Mouse (Mus musculus): ENCODE measurements around the gene Naa16. TPM values are rescaled to one million over a fixed set of nuclear protein-coding genes. Genes with fewer than 3 reads are reported as not detected.

Gene Naa16
- polyA plus RNA-seq, 1 experiment, result 7.7 TPM

GRCm38 (mm10) chr14:79311918-79312454, 78.6 kb downstream of the Naa16 start:
- WGBS, result 19% methylated on average over 4 of the region's 4 CpGs
- TF ChIP-seq CTCF (IDR thresholded peaks at IDR 0.05; ENCODE audit: borderline replicate concordance, control insufficient read depth, extremely low read depth, insufficient read depth, low read length, poor library complexity) (no peak), POLR2A (IDR thresholded peaks at IDR 0.05; ENCODE audit: control insufficient read depth, extremely low read depth, insufficient read depth, low read length, poor library complexity) (no peak)
- Histone ChIP-seq H3K27me3 (ENCODE audit: control insufficient read depth, insufficient read depth, low read length) (no peaks in the 10 kb centered on the region), H3K27ac (ENCODE audit: control insufficient read depth, insufficient read depth, low read length) (no peak overlapping the region), H3K4me1 (replicated peaks; ENCODE audit: control insufficient read depth, insufficient read depth, low read length) (peaks cover 45% of the 10 kb centered on the region), H3K4me3 (ENCODE audit: control insufficient read depth, insufficient read depth, low read length) (no peak overlapping the region), H3K36me3 (ENCODE audit: control insufficient read depth, insufficient read depth, low read length) (no peaks in the 10 kb centered on the region)
- DNase-seq, result no peak

GRCm38 (mm10) chr14:79309115-79309514, 81.5 kb downstream of the Naa16 start:
- Histone ChIP-seq H3K36me3 (ENCODE audit: control insufficient read depth, insufficient read depth, low read length) (no peaks in the 10 kb centered on the region), H3K4me1 (replicated peaks; ENCODE audit: control insufficient read depth, insufficient read depth, low read length) (peaks cover 24% of the 10 kb centered on the region), H3K27me3 (ENCODE audit: control insufficient read depth, insufficient read depth, low read length) (no peaks in the 10 kb centered on the region), H3K4me3 (ENCODE audit: control insufficient read depth, insufficient read depth, low read length) (no peak overlapping the region), H3K27ac (ENCODE audit: control insufficient read depth, insufficient read depth, low read length) (no peak overlapping the region)
- no peak for DNase-seq
- TF ChIP-seq POLR2A (IDR thresholded peaks at IDR 0.05; ENCODE audit: control insufficient read depth, extremely low read depth, insufficient read depth, low read length, poor library complexity) (no peak), CTCF (IDR thresholded peaks at IDR 0.05; ENCODE audit: borderline replicate concordance, control insufficient read depth, extremely low read depth, insufficient read depth, low read length, poor library complexity) (no peak)
- WGBS, result 94% methylated on average over 4 of the region's 4 CpGs

DNA sequence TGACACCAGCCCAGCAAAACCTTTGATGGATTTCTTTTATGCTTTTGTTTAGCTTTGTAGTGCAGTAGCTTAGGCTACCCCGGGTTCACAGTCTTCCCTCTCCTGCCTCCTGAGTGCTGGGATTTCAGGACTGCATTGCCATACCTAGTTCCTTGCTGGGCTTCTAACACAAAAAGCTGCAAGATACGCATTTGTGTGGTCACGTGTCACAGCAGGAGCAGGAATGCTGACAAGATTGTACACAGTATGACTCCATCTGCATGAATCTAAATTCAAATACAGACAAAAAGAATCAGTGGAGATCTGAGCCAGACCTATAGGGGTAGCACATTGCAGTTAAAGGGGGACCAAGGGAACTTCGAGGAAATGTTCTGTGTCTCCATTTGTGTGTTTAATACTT, 82.2 kb downstream of the Naa16 start:
- no peaks in the 10 kb centered on the region for H3K27me3 ChIP-seq (ENCODE audit: control insufficient read depth, insufficient read depth, low read length)
- H3K36me3 ChIP-seq (ENCODE audit: control insufficient read depth, insufficient read depth, low read length), result no peaks in the 10 kb centered on the region
- TF ChIP-seq CTCF (IDR thresholded peaks at IDR 0.05; ENCODE audit: borderline replicate concordance, control insufficient read depth, extremely low read depth, insufficient read depth, low read length, poor library complexity) (no peak), POLR2A (IDR thresholded peaks at IDR 0.05; ENCODE audit: control insufficient read depth, extremely low read depth, insufficient read depth, low read length, poor library complexity) (no peak)
- 91% methylated on average over 4 of the region's 4 CpGs for WGBS
- H3K27ac ChIP-seq (ENCODE audit: control insufficient read depth, insufficient read depth, low read length), result no peak overlapping the region
- DNase-seq, result no peak
- H3K4me3 ChIP-seq (ENCODE audit: control insufficient read depth, insufficient read depth, low read length), result no peak overlapping the region
- H3K4me1 ChIP-seq (replicated peaks; ENCODE audit: control insufficient read depth, insufficient read depth, low read length), result peaks cover 18% of the 10 kb centered on the region

DNA sequence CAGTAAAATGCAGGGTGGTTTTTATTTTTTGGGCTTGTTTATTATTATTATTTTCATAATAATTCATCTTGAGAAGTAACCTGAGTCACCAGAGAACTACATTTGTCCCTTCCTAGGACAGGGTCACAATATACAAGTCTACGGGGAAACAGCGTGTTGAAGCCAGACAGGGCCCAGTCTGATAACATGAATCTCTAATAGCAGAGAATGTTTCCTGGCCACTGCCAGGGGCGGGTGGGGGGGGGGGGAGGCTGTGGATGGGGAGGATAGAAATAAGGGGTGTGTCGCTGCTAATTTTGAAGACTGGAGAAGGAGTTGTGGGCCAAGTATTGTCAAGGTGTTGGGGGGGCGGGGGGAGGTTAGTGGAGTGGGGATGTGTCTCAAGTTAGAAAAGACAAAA, 82.7 kb downstream of the Naa16 start:
- H3K4me1 ChIP-seq (replicated peaks; ENCODE audit: control insufficient read depth, insufficient read depth, low read length), result peaks cover 16% of the 10 kb centered on the region
- no peak for TF ChIP-seq CTCF (IDR thresholded peaks at IDR 0.05; ENCODE audit: borderline replicate concordance, control insufficient read depth, extremely low read depth, insufficient read depth, low read length, poor library complexity)
- TF ChIP-seq POLR2A (IDR thresholded peaks at IDR 0.05; ENCODE audit: control insufficient read depth, extremely low read depth, insufficient read depth, low read length, poor library complexity), result no peak
- H3K4me3 ChIP-seq (ENCODE audit: control insufficient read depth, insufficient read depth, low read length), result no peak overlapping the region
- H3K36me3 ChIP-seq (ENCODE audit: control insufficient read depth, insufficient read depth, low read length), result no peaks in the 10 kb centered on the region
- DNase-seq, result no peak
- no peak overlapping the region for H3K27ac ChIP-seq (ENCODE audit: control insufficient read depth, insufficient read depth, low read length)
- WGBS, result 94% methylated on average over 5 of the region's 5 CpGs
- no peaks in the 10 kb centered on the region for H3K27me3 ChIP-seq (ENCODE audit: control insufficient read depth, insufficient read depth, low read length)

DNA sequence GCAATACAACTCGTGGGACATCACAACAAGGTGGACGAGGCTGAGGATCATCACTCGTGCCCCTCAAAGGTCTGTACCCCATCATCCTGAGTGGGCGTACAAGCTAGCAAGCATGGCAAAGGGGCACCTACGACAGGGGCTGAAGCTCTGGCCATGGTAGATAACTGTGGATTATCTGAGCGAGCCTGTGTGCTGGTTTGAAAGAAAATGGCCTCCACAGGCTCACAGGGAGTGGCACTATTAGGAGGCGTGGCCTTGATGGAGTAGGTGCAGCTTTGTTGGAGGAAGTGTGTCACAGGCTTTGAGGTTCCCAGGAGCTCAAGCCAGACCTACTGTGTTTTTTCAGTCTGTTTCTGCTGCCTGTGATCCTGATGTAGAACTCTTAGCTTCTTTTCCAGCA, 83.4 kb downstream of the Naa16 start:
- WGBS, result 96% methylated on average over 7 of the region's 7 CpGs
- no peak for TF ChIP-seq POLR2A (IDR thresholded peaks at IDR 0.05; ENCODE audit: control insufficient read depth, extremely low read depth, insufficient read depth, low read length, poor library complexity)
- no peak for TF ChIP-seq CTCF (IDR thresholded peaks at IDR 0.05; ENCODE audit: borderline replicate concordance, control insufficient read depth, extremely low read depth, insufficient read depth, low read length, poor library complexity)
- Histone ChIP-seq H3K27me3 (ENCODE audit: control insufficient read depth, insufficient read depth, low read length) (no peaks in the 10 kb centered on the region), H3K36me3 (ENCODE audit: control insufficient read depth, insufficient read depth, low read length) (no peaks in the 10 kb centered on the region), H3K4me3 (ENCODE audit: control insufficient read depth, insufficient read depth, low read length) (no peak overlapping the region), H3K27ac (ENCODE audit: control insufficient read depth, insufficient read depth, low read length) (no peak overlapping the region), H3K4me1 (replicated peaks; ENCODE audit: control insufficient read depth, insufficient read depth, low read length) (peaks cover 9% of the 10 kb centered on the region)
- no peak for DNase-seq

- Histone ChIP-seq H3K27me3 (ENCODE audit: control insufficient read depth, insufficient read depth, low read length) (no peaks in the 10 kb centered on the region), H3K4me1 (replicated peaks; ENCODE audit: control insufficient read depth, insufficient read depth, low read length) (peaks cover 5% of the 10 kb centered on the region), H3K27ac (ENCODE audit: control insufficient read depth, insufficient read depth, low read length) (no peak overlapping the region), H3K36me3 (ENCODE audit: control insufficient read depth, insufficient read depth, low read length) (no peaks in the 10 kb centered on the region), H3K4me3 (ENCODE audit: control insufficient read depth, insufficient read depth, low read length) (no peak overlapping the region)
- WGBS, result 95% methylated on average over 6 of the region's 6 CpGs
- no peak for DNase-seq
- no peak for TF ChIP-seq POLR2A (IDR thresholded peaks at IDR 0.05; ENCODE audit: control insufficient read depth, extremely low read depth, insufficient read depth, low read length, poor library complexity)
- TF ChIP-seq CTCF (IDR thresholded peaks at IDR 0.05; ENCODE audit: borderline replicate concordance, control insufficient read depth, extremely low read depth, insufficient read depth, low read length, poor library complexity), result no peak
These were observed 85.6 kb downstream of the Naa16 start for GRCm38 (mm10) chr14:79304873-79305464.

All from thymus, adult 2 months (tissue).